Mouse (Mus musculus): Measurements from ENCODE around the gene Rcn3. TPM values are rescaled to one million over a fixed set of nuclear protein-coding genes. Genes with fewer than 3 reads are reported as not detected.
"Not testable (repeated sequence)": the region's sequence is repeated elsewhere in the genome, so short reads cannot be mapped to it uniquely, and the experiment has no call there.

Rcn3 gene
- polyA plus RNA-seq, 1 experiment, result 0.91 TPM

DNA sequence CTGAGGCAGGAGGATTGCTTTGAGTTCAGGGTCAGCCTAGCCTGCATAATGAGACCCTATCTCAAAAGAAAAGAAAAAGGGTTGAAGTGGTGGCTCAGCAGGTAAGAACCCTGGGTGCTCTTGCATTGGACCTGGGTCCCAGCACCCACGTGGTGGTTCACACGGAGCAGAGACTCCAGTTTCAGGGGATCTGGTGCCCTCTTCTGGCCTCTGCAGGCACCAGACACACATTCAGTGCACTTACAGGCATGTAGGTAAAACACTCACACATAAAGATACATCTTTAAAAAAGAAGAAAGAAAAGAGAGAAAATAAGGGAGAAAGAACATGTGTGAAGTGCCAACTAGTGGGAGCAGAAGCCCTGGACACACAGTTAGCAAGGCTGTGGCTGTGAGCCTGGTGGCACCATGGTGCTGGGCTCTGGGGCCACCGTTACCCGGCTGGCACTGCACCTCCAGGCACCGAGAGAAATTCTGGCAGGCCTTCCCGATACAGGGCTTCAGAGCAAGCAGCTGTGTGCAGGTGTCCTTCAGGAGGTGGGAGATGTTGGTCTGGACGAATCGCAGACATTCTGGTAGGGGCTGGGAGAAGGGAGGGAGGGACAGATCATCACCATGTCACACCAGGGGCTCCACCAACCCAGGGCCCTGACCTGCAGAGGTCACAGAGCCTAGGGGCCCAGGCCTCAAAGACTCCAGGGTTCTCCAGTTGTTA is 41.6 kb upstream of the Rcn3 start:
- Histone ChIP-seq H3K4me1 (ENCODE audit: control insufficient read depth) (peaks cover 77% of the 10 kb centered on the region), H3K9me3 (ENCODE audit: control insufficient read depth, low read length) (no peaks in the 10 kb centered on the region; the same call in 1 of the 2 replicates), H3K36me3 (ENCODE audit: control insufficient read depth) (peaks cover 18% of the 10 kb centered on the region), H3K4me3 (replicated peaks) (no peak overlapping the region), H3K27me3 (ENCODE audit: control insufficient read depth) (no peaks in the 10 kb centered on the region)
- no peak for TF ChIP-seq GATA1 (IDR thresholded peaks at IDR 0.05; ENCODE audit: low read length)
- TF ChIP-seq TAL1 (IDR thresholded peaks at IDR 0.05; ENCODE audit: low read length), result no peak

DNA sequence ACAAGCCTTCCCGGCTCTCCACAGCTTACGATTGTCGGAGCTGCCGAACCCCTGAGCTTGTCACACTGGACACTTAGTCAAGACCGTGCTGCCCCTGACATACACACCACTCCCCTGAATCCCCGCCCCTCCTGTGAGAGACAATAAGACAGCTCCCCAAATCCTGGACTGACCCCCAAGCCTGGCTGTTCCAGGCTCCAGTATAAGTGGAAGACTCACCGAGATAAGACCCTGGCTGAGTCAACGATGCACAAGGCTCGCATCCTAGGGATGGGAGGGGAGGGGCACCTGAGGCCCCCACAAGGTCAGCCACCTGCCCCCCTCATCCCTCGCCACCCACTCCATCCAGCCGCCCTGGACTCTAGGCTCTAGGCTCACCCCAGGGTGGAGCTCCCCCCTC is 39.8 kb upstream of the Rcn3 start:
- peaks cover 72% of the 10 kb centered on the region for H3K4me1 ChIP-seq (ENCODE audit: control insufficient read depth)
- H3K27me3 ChIP-seq (ENCODE audit: control insufficient read depth), result no peaks in the 10 kb centered on the region
- no peaks in the 10 kb centered on the region; the same call in 1 of the 2 replicates for H3K9me3 ChIP-seq (ENCODE audit: control insufficient read depth, low read length)
- H3K4me3 ChIP-seq (replicated peaks), result no peak overlapping the region
- H3K36me3 ChIP-seq (ENCODE audit: control insufficient read depth), result peaks cover 28% of the 10 kb centered on the region
- TF ChIP-seq TAL1 (IDR thresholded peaks at IDR 0.05; ENCODE audit: low read length) (no peak), GATA1 (IDR thresholded peaks at IDR 0.05; ENCODE audit: low read length) (no peak)

DNA sequence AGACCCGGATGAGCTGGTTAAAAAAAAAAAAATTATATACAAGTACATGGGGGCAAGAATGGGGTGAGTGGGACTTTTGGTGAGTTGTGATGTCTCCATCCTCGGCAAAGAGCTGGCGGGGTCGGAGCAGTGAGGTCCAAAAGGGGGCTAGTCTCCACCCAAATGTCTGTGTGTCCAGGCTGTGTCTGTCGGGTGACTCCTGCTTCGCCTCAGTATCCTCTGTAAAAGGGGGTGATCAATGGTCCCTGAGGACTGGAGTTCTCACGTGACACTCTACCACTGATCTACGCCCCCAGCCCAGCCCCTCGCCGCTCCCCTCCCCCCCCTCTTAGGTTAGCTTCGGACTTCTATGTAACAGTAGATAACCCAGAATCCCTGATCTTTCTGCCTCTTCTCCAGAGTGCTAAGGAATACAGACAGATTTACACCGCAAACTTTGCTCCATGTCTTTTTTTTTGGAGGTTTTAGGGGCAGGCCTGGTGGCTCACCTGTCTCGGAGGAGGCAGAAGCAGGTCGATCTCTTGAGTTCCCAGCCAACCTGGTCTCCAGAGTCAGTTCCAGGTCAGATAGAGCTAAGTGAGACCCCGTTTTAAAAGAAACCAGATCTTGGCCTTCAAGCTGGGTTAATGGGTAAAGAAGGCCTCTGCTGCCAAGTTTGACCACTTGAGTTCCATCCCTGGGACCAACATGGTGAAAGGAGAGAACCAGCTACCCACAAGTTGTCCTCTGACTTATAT is 37.9 kb upstream of the Rcn3 start:
- Histone ChIP-seq H3K4me3 (replicated peaks) (peak overlapping the region; percentile 97), H3K9me3 (ENCODE audit: control insufficient read depth, low read length) (no peaks in the 10 kb centered on the region; the same call in 1 of the 2 replicates), H3K27me3 (ENCODE audit: control insufficient read depth) (no peaks in the 10 kb centered on the region), H3K4me1 (ENCODE audit: control insufficient read depth) (peaks cover 72% of the 10 kb centered on the region), H3K36me3 (ENCODE audit: control insufficient read depth) (peaks cover 47% of the 10 kb centered on the region)
- TF ChIP-seq TAL1 (IDR thresholded peaks at IDR 0.05; ENCODE audit: low read length), result no peak
- TF ChIP-seq GATA1 (IDR thresholded peaks at IDR 0.05; ENCODE audit: low read length), result no peak

DNA sequence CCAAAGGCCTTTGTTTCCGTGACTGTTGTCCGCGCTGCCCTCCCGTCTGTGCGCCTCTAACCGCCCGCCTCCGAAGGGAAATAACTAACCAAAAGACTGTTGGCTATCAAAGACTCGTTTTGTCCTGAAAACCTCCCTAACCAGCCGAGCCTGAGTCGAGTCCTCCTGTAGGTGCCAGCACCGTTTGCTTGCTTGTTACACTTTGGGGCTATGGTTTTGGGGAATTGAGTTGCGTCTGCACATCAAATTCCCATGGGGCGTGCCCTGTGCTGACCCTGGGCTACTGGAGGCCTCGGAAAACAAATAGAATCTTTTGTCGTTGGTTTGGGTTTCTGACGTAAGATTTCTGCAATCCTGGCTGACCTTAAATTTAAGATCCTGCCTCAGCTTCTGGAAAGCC is 37.3 kb upstream of the Rcn3 start:
- Histone ChIP-seq H3K9me3 (ENCODE audit: control insufficient read depth, low read length) (no peaks in the 10 kb centered on the region; the same call in 1 of the 2 replicates), H3K4me1 (ENCODE audit: control insufficient read depth) (peaks cover 72% of the 10 kb centered on the region), H3K27me3 (ENCODE audit: control insufficient read depth) (no peaks in the 10 kb centered on the region), H3K36me3 (ENCODE audit: control insufficient read depth) (peaks cover 50% of the 10 kb centered on the region), H3K4me3 (replicated peaks) (peak overlapping the region; percentile 97)
- no peak for TF ChIP-seq GATA1 (IDR thresholded peaks at IDR 0.05; ENCODE audit: low read length)
- no peak for TF ChIP-seq TAL1 (IDR thresholded peaks at IDR 0.05; ENCODE audit: low read length)

DNA sequence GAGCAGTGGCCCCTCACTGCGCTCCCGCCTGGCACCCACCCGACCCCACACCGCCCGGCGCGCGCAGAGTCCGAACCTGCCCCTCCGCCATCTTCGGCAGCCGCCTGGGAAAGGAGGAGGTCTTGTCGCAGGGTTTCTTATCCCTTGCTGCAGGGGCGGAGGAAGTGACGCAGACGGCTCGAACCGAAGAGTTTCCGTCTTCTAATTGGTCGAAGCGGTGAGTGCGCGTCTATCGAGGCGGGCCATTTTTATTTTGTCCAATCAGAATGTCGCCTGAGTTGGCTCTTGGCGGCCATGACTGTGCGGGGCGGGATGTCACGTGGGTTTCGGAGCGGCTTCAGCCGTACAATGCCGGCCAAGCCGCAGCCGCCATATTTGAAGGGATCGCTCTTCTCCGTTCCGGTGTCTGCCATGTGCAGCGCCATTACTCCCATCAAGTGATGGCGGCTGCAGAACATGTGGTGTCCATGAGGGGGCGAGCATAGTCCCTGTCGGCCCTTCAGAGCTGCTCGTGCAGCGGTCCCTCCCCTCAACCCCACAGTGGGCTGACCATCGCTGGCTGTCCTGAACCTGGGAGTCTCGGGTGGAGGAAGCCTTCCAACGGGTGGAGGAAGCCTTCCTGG is 36.7 kb upstream of the Rcn3 start, which contains the start of gene Rpl13a:
Gene Rpl13a (minus strand): TSS at position 138 of the 623 bp plus-strand sequence.
- no peak for TF ChIP-seq TAL1 (IDR thresholded peaks at IDR 0.05; ENCODE audit: low read length)
- H3K4me3 ChIP-seq (replicated peaks), result peak within 1 kb of the TSS; percentile 97
- H3K27me3 ChIP-seq (ENCODE audit: control insufficient read depth), result no peaks in the 10 kb centered on the region
- H3K36me3 ChIP-seq (ENCODE audit: control insufficient read depth), result peaks cover 49% of the 10 kb centered on the region
- H3K4me1 ChIP-seq (ENCODE audit: control insufficient read depth), result peaks cover 70% of the 10 kb centered on the region
- no peaks in the 10 kb centered on the region; the same call in 1 of the 2 replicates for H3K9me3 ChIP-seq (ENCODE audit: control insufficient read depth, low read length)

DNA sequence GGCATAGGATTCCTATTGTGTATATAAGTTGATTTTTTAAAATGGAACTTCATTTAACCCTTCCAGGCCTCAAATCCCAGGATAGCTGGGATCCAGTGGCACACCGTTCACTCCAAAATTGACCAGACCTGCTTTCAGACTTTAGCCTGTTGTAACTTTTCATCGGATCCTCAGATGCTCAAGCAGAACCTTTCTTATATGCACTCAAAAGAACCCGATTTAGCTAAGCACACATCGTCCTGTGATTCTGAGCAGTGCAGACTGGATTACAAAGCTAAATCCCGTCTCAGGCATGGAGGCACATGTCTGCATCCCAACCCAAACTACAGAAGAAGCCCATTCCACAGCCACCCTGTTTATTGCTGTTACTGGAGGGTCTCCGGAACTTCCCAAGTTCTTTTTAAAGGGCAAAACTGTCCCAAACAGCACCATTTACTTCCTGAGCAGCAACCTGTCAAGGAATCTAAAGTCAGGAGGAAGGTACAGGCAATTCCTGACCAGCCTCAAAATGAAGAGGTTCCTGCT is 35.7 kb upstream of the Rcn3 start:
- H3K4me1 ChIP-seq (ENCODE audit: control insufficient read depth), result peaks cover 78% of the 10 kb centered on the region
- H3K36me3 ChIP-seq (ENCODE audit: control insufficient read depth), result peaks cover 48% of the 10 kb centered on the region
- H3K4me3 ChIP-seq (replicated peaks), result peak overlapping the region; percentile 97
- TF ChIP-seq TAL1 (IDR thresholded peaks at IDR 0.05; ENCODE audit: low read length) (no peak), GATA1 (IDR thresholded peaks at IDR 0.05; ENCODE audit: low read length) (no peak)
- no peaks in the 10 kb centered on the region for H3K9me3 ChIP-seq (ENCODE audit: control insufficient read depth, low read length)
- no peaks in the 10 kb centered on the region for H3K27me3 ChIP-seq (ENCODE audit: control insufficient read depth)

DNA sequence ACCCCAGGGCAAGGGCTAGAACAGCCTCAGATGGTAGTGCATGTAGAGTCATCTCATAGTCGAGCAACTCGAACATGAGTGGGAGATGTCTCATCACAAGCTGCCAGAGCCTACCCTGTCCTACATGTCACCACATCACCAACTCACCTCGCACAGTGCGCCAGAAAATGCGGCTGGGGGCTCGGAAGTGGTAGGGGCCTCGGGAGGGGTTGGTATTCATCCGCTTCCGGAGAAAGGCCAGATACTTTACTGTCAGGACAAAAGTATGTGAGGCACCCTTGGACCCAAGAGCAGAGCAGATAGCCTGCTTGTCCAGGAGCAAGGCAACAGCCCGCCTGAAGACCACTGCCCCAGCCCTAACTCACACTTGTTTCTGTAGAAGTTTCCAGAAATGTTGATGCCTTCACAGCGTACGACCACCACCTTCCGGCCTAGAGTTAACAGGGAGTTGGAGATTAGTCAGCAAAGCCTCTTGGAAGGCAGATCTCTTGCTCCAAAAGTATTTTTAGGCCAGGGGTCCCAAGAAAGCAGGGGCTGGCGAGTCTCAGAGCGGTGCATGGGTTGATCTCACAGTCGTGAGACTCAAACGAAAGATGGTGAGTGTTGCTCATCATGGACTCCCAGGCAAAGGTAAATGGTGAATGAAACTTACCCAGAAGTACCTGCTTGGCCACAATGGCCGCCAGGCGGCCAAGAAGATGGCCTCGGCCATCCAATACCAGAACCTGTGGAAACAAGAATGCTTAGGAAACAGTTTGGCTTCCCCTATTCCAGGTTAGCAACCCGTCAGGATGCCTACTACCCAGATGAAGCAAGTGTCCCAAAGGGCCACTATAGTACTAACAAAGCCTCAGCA is 35.1 kb upstream of the Rcn3 start:
- H3K36me3 ChIP-seq (ENCODE audit: control insufficient read depth), result peaks cover 50% of the 10 kb centered on the region
- no peak for TF ChIP-seq TAL1 (IDR thresholded peaks at IDR 0.05; ENCODE audit: low read length)
- TF ChIP-seq GATA1 (IDR thresholded peaks at IDR 0.05; ENCODE audit: low read length), result no peak
- H3K4me3 ChIP-seq (replicated peaks), result peak overlapping the region; percentile 97
- H3K4me1 ChIP-seq (ENCODE audit: control insufficient read depth), result peaks cover 79% of the 10 kb centered on the region
- no peaks in the 10 kb centered on the region for H3K9me3 ChIP-seq (ENCODE audit: control insufficient read depth, low read length)
- H3K27me3 ChIP-seq (ENCODE audit: control insufficient read depth), result no peaks in the 10 kb centered on the region

DNA sequence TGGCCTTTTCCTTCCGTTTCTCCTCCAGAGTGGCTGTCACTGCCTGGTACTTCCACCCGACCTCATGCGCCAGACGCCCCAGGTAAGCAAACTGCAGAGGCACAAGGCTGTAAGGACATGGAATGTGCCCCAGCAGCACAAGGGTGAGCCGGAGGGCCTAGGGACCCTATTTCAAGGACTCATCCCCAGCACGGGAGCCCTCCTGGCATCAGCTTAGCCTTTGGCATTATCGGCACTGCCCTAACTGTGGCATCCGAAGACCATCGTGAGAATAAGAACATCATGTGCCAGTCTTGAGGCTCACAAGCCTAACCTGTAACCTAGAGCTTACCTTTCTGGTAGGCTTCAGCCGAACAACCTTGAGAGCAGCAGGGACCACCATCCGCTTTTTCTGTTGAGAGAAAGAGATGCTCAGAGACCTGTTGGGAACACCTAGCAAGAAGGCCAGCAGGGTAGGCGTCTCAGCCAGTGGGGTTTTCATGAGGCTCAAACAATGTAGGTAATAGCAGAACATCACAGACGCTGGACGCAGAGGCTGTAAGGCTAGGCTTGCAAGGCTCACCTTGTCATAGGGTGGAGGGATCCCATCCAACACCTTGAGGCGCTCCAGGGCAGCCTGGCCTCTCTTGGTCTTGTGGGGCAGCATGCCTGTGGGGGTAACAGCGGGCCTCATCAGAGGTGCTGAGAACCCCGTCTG is 34.3 kb upstream of the Rcn3 start:
- no peaks in the 10 kb centered on the region for H3K27me3 ChIP-seq (ENCODE audit: control insufficient read depth)
- peaks cover 80% of the 10 kb centered on the region for H3K4me1 ChIP-seq (ENCODE audit: control insufficient read depth)
- peak overlapping the region; percentile 97 for H3K4me3 ChIP-seq (replicated peaks)
- TF ChIP-seq GATA1 (IDR thresholded peaks at IDR 0.05; ENCODE audit: low read length) (no peak), TAL1 (IDR thresholded peaks at IDR 0.05; ENCODE audit: low read length) (no peak)
- H3K36me3 ChIP-seq (ENCODE audit: control insufficient read depth), result peaks cover 53% of the 10 kb centered on the region
- no peaks in the 10 kb centered on the region for H3K9me3 ChIP-seq (ENCODE audit: control insufficient read depth, low read length)

DNA sequence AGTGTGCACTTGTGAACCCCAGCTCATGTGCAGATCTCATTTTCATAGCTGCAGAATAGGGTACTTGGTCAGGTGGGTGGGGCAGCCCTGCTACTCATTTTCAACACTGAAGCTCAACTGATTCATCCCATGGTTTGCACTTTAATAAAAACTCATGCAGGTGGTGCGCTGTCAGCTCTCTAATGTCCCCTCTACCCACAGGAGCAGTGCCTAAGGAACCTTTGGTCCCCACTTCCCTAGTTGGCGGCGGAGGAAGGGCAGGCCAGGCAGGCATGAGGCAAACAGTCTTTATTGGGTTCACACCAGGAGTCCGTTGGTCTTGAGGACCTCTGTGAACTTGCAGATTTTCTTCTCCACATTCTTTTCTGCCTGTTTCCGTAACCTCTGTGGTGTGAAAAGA is 33.6 kb upstream of the Rcn3 start:
- H3K36me3 ChIP-seq (ENCODE audit: control insufficient read depth), result peaks cover 60% of the 10 kb centered on the region
- H3K9me3 ChIP-seq (ENCODE audit: control insufficient read depth, low read length); H3K4me3 ChIP-seq (replicated peaks); H3K27me3 ChIP-seq (ENCODE audit: control insufficient read depth): not testable (repeated sequence)
- H3K4me1 ChIP-seq (ENCODE audit: control insufficient read depth), result peaks cover 84% of the 10 kb centered on the region

All from erythroblast, embryonic 14.5 days (primary cell).